Mouse (Mus musculus): ENCODE data around the gene Dgki.

- no peak for TF ChIP-seq USF1 (IDR thresholded peaks at IDR 0.05; ENCODE audit: low read depth)
- TF ChIP-seq CTCF (IDR thresholded peaks at IDR 0.05; ENCODE audit: control insufficient read depth, insufficient read depth, insufficient read length) = no peak
- no peak for TF ChIP-seq MYOD1 (IDR thresholded peaks at IDR 0.05; ENCODE audit: control insufficient read depth, insufficient read length, low read depth)
- TF ChIP-seq CEBPB (IDR thresholded peaks at IDR 0.05; ENCODE audit: low read depth) = no peak
Measured at GRCm38 (mm10) chr6:36898412-36898811, 401.6 kb downstream of the Dgki start.
